Mouse (Mus musculus) cerebral cortex, adult 2 months (tissue): ENCODE measurements around the gene Adgrg4.

Experiments used
- WGBS: fragments of 180-500 bp; shearing (Covaris S2); methylation state at CpG from one replicate; pipeline ENCODE4 v1.1.7; 2018; 5-methylcytosine and 5-hydroxymethylcytosine counted together

The Adgrg4 gene

DNA sequence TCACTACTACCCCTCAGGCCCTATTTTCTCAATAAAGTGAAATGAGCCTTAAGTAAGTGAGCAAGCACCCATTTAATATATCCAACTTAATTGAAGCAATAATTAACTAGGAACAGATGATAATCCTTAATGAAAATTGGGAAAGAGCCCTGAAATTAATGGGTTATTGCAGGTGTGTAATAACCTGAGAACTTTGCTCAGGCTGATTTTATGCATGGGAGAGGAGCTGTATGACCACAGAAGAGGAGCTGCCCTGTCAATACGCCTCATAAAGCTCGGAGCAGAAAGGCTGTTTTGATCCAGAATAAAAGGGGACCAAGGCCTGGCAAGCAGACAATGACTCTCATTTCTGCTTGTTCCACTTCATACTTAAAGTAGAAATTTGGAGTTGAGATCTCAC lies at the start of gene Adgrg4:
Gene Adgrg4, plus strand, starts transcription at position 301 of the 400 bp plus-strand sequence.
- WGBS: 67% methylated on average over 2 of the region's 2 CpGs

DNA sequence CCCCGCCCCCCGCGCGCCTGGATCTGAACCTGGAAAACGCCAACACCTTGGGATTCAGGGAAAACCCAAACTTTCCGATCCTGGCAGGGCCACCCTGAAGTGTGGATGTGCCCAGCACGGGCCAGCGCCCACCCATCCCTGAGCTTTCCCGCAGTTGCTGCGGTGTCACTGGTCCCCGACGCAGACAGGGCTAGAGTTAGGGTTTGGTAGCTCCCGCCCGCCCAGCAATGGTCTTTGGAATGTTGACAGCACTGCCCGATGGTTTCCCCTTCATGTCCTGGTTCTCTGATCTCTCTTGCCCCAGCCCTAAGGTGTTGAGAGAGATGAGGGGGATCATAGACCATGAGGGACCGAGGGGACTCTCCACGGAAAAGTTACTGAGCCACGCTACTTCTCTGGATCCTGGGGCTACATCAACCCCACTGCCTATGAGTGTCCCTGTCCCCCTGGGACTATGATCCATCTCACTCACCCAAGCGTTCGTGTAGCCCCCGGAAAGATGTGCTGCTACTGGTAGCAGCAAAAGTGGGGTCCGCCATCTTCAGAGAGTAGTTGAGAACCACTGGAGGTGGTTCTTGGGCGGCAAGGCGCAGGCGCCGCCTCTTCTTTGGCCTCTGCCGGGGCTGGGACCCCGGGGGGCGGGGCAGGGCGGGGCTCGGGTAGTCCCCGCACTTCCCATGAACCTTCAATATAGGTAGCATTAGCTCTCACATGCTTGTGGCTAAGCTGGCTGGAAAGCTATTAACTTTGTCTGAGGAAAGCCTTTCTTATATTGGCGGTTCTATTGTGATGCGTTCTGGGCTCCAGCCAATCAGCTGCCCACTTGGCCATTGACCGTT lies 48.0 kb upstream of the Adgrg4 start, which contains the start of gene Map7d3:
Gene Map7d3, minus strand, starts transcription at position 562 of the 839 bp plus-strand sequence.
- 9% methylated on average over 35 of the region's 35 CpGs for WGBS

DNA sequence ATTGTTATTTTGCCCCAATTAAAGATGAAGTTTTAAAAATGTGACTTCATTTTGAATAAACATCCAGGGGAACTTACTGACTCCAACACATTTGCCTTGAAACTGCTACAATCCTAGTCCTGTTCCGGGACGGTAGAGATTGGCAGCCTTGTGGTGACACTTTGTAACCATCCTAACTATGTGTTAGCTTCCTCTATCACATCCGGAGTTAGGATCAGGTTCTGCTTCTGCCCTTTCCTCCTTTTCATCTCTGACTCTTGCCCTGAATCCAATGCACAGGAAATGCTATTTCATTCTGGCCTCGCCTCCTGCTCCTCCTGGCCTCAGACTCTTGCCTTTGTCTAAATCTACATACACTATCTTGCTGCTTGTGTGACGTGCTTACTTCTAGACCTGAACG lies 42.5 kb upstream of the Adgrg4 start:
- 82% methylated on average over 6 of the region's 6 CpGs for WGBS

DNA sequence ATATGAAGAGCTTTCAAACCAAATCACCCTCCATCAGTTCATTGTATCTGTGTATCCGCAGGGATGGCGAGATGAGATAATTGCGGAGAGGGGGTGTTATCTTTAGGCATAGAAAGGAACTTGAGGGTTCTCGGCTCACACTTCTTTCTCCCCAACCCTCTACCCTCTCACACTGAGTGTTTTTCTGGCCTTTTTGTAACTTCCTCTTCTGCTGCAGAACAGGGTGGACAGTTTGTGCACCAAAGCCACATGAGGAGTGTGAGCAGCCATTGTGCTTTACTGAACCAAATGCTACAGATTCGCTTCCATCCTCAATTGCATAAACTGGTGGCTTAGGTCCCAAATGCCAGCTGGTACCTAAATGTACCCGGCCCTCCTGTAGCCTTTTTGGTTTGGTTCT lies 34.1 kb upstream of the Adgrg4 start:
- WGBS: 89% methylated on average over 6 of the region's 6 CpGs

DNA sequence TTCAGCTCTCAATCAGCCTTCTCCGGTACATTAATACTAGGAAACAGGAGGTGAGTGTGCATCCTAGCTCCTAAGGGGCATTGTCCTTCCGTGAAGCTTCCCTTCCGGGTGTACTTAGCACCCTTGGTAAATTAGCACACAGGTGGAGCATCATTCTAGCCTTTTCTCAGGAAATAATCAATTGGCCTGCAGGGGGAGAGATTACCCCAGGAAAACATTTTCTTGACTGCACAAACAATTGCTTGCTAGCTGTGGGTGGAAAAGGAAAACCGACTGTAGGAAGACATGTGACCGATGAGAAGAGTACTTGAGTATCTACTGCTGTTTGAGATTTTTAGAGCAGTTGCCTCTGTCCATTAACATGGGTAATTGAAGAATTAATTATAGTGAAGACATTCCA lies 28.7 kb upstream of the Adgrg4 start:
- 53% methylated on average over 5 of the region's 5 CpGs for WGBS

DNA sequence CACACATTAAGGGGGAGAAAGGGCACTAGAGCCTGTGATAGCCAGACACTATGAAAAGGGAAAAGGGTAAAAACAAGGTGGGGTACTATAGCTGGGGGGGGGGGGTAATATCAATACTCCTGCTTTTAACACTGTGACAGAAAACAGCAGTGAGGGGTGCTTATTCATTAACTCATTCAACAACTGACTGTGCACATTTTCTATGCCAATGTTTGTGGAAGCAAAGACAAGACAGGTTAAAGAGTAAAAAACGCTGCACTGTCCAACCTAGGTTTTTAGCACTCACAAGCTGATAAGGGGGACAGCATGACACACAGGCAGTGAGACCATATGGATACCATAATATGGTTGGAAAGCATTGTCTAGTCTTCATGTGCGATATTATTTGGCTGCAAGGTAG lies 142.9 kb downstream of the Adgrg4 start:
- WGBS: 81% methylated on average over 2 of the region's 2 CpGs

DNA sequence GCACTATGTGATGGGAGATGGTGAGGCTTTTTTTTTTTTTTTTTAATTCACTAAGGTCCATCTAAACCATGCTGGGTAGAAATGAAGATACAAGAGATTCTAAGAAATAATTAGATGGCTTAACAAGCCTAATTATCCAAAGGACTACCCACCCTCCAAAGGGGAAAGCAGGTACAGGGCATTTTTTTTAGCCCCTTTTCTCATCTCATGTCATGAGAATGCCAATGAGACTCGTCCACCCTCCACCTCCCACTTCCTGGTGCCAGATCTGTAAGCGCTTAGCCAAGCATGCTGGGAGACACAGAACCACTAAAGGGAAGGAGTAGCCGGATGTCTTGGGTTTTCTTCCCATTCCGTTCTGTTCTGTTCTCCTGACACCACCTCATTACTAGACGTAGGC lies 172.8 kb downstream of the Adgrg4 start, which contains the start of gene Brs3:
Gene Brs3, plus strand, starts transcription at position 301 of the 400 bp plus-strand sequence.
- whole genome bisulfite sequencing: 76% methylated on average over 5 of the region's 5 CpGs

DNA sequence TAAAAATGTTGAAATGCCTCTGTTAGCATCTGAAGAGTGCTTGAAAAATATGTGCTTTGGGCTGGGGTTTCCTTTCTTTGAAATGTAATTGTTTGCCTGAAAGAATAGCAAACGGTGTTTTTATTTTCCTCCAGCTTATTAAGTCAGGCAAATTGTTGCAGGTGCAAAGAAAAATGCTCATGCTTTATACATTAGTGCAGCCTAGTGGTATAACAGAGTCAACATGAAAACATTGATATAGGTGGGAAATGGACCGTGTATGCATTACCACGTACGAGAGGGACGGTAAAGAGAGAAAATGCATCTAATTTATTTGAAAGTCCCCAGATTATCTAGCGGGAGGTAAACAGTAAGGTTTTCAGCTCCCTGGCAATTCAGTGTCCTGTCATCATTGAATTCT lies 173.9 kb downstream of the Adgrg4 start:
- WGBS: 53% methylated on average over 6 of the region's 6 CpGs
